In the genomic region with DNA sequence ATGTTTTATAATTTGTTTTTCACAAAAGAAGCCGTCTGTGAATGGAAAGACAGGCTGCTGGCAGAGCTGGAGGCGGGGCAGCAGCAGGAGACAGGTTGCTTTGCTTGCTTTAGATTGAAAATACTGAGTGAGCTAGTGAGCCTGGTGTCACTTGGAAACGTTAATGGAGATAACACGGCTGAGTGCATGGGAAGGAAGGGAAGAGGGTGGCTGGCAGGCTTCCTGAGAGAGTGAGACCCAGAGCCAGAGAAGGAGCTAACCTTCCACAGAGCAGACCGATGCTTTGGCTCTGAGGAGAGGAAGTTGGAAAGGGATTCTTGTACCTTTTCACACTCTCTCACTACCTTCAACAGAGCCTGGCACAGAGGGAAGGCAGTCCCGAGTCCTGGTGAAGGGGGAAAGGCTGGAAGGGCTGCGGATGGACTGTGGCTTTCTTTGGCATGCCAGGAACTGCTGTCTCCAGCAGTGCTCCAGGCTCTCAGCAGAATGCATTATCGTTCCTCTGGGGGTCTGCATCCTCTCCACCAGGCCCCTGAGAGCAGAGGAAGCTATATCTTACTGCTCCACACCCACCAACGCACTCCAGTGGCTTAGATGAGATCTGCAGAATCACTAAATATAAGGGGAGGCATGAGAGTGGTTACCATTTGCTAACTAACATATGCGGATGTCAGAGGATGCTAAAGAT, we compare ENCODE assay signal across 9 mouse cellular contexts. TPM values are rescaled to one million over a fixed set of nuclear protein-coding genes. Genes with fewer than 3 reads are reported as not detected.
DNase-seq lines count a peak whose midpoint lies in the region; ATAC-seq lines count a peak whose summit lies in the region.
"Had no signal": no experiment of that assay in that cellular context is flagged by ENCODE, and none has a peak within 500 bp of the region (broad histone marks: within the 10 kb centered on the region; RNA-seq: fewer than 3 reads in every experiment).

No protein-coding gene starts in this region.

- no peaks in the 10 kb centered on the region for H3K9me3 ChIP-seq in forebrain, embryonic 15.5 days
- no peaks in the 10 kb centered on the region for H3K9me3 ChIP-seq in stomach, embryonic 14.5 days (ENCODE audit: control insufficient read depth, low read depth, low read length)

- WGBS in forebrain, embryonic 15.5 days = 29% methylated on average over 10 of the region's 10 CpGs
- WGBS in stomach, embryonic 14.5 days = 36% methylated on average over 10 of the region's 10 CpGs

- peaks cover 20% of the 10 kb centered on the region; the same call in 1 of the 2 replicates for H3K36me3 ChIP-seq in forebrain, embryonic 15.5 days
- H3K36me3 ChIP-seq in stomach, embryonic 14.5 days (ENCODE audit: control insufficient read depth, insufficient read depth, low read length) = no peaks in the 10 kb centered on the region; the same call in 1 of the 2 replicates

- peak; percentile 76 for ATAC-seq in forebrain, embryonic 15.5 days (replicated peaks)
- no peak for ATAC-seq in stomach, embryonic 14.5 days (ENCODE audit: insufficient number of reproducible peaks, insufficient read depth, low FRiP score, low read depth)

- no peak overlapping the region for H3K4me3 ChIP-seq in forebrain, embryonic 15.5 days
- no peak overlapping the region for H3K4me3 ChIP-seq in stomach, embryonic 14.5 days (ENCODE audit: low read depth, low read length)

- H3K9ac ChIP-seq in forebrain, embryonic 15.5 days (replicated peaks) = no peak overlapping the region
- no peak overlapping the region for H3K9ac ChIP-seq in stomach, embryonic 14.5 days (replicated peaks; ENCODE audit: low read depth, low read length)

- intact Hi-C loops in heart, postnatal 25 days (cut with DNase I) = loop anchor here (5.0 kb wide), 1 partner anchor 47 kb away; no protein-coding TSS in a partner anchor

- peaks cover 18% of the 10 kb centered on the region for H3K4me1 ChIP-seq in forebrain, embryonic 15.5 days
- peaks cover 7% of the 10 kb centered on the region; the same call in 1 of the 2 replicates for H3K4me1 ChIP-seq in stomach, embryonic 14.5 days (ENCODE audit: control insufficient read depth, insufficient read depth, low read length)

- peak; percentile 11 for DNase-seq in right cerebral cortex, postnatal 4 days
- DNase-seq in right cerebral cortex, postnatal 14 days = no peak
- DNase-seq in heart, postnatal 25 days (ENCODE audit: low spot score) = peak; percentile 33
- DNase-seq in kidney, adult 9 months = no peak
- DNase-seq in lung, postnatal 14 days = no peak
- no peak for DNase-seq in urinary bladder, postnatal 25 days (ENCODE audit: low spot score)

- peak overlapping the region; percentile 78 for H3K27ac ChIP-seq in forebrain, embryonic 15.5 days (replicated peaks)
- peak overlapping the region; percentile 28; the same call in 1 of the 2 replicates for H3K27ac ChIP-seq in stomach, embryonic 14.5 days (ENCODE audit: low read length)
- H3K27ac ChIP-seq: macrophage had no signal

- H3K27me3 ChIP-seq in forebrain, embryonic 15.5 days = no peaks in the 10 kb centered on the region
- H3K27me3 ChIP-seq in stomach, embryonic 14.5 days (ENCODE audit: control insufficient read depth, insufficient read depth, low read length) = no peaks in the 10 kb centered on the region

- H3K4me2 ChIP-seq in forebrain, embryonic 15.5 days (replicated peaks) = 0 out of 2 replicates have a peak overlapping the region, but pooled peaks have one; percentile 3
- H3K4me2 ChIP-seq in stomach, embryonic 14.5 days (replicated peaks; ENCODE audit: low read depth, low read length) = no peak overlapping the region

RNA-seq across cellular contexts. Expression of a gene that starts 18.7 kb away (rescaled TPM):
- 0.08 and 0.37 TPM in 2 replicates for polyA plus RNA-seq in forebrain, embryonic 15.5 days (2015; fragmentation: Nextera tagmentation; extraction: Ambion mirVana)
- not detected for total RNA-seq in heart, postnatal 25 days (2021)
- polyA plus RNA-seq in stomach, embryonic 14.5 days (2014; fragmentation: Nextera tagmentation; extraction: Ambion mirVana) = 0.25 and 0.62 TPM in 2 replicates
- polyA plus RNA-seq: macrophage had no signal

RNA-seq across cellular contexts. Expression of a gene that starts 29.5 kb away (rescaled TPM):
- polyA plus RNA-seq in forebrain, embryonic 15.5 days (2015; fragmentation: Nextera tagmentation; extraction: Ambion mirVana) = 6.7 and 7.5 TPM in 2 replicates
- 10 to 100 TPM; 12.7 to 15.0 TPM for total RNA-seq in heart, postnatal 25 days (2021)
- 25.8 and 26.9 TPM in 2 replicates for polyA plus RNA-seq in stomach, embryonic 14.5 days (2014; fragmentation: Nextera tagmentation; extraction: Ambion mirVana)

Comparison
In these comparisons a context has a peak if more than half of its experiments do, and no peak if none do; other contexts are left out.
1. DNase-seq: peak in right cerebral cortex, postnatal 4 days (single experiment) and heart, postnatal 25 days (single experiment); none in right cerebral cortex, postnatal 14 days (single experiment), kidney, adult 9 months (single experiment), lung, postnatal 14 days (single experiment) and urinary bladder, postnatal 25 days (single experiment).